Mouse (Mus musculus): ENCODE results near the gene Oser1. TPM values are rescaled to one million over a fixed set of nuclear protein-coding genes. Genes with fewer than 3 reads are reported as not detected.
A peak's percentile ranks its signal among the peaks of the same experiment; 100 is the strongest.
"Not testable (repeated sequence)": the region's sequence is repeated elsewhere in the genome, so short reads cannot be mapped to it uniquely, and the experiment has no call there.

The Oser1 gene
- polyA plus RNA-seq, 1 experiment from 2014 or later, result 82.3 TPM

- peak overlapping the region; percentile 96 for H3K4me2 ChIP-seq (replicated peaks)
- no peaks in the 10 kb centered on the region for H3K27me3 ChIP-seq
- H3K4me3 ChIP-seq, result peak overlapping the region; percentile 98
- ATAC-seq (ENCODE audit: low FRiP score, low read depth), result no peak
- H3K36me3 ChIP-seq, result peaks cover 10% of the 10 kb centered on the region
- no peaks in the 10 kb centered on the region for H3K9me3 ChIP-seq
- peaks cover 27% of the 10 kb centered on the region for H3K4me1 ChIP-seq
- H3K27ac ChIP-seq (replicated peaks), result no peak overlapping the region
- H3K9ac ChIP-seq (replicated peaks), result peak overlapping the region; percentile 92; the same call in 1 of the 2 replicates
Measured at GRCm38 (mm10) chr2:163417830-163418229, 6.7 kb downstream of the Oser1 start.

DNA sequence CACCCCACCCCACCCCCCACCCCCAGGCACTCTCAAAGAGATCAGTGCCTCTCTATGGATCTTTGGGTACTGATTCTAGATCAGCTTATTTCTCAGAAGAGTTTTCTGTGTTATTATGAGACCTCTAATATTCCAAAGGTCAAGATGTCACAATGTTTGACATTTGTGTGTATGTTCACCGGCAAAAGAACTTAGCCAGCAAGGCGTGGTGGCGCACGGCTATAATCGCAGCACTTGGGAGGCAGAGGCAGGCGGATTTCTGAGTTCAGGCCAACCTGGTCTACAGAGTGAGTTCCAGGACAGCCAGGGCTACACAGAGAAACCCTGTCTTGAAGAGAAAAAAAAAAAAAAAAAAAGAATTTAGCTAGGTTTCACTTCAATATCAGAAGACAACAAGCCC, 7.5 kb downstream of the Oser1 start:
- Histone ChIP-seq H3K36me3 (peaks cover 14% of the 10 kb centered on the region), H3K4me2 (replicated peaks) (no peak overlapping the region), H3K9ac (replicated peaks) (no peak overlapping the region), H3K4me3 (no peak overlapping the region), H3K9me3 (no peaks in the 10 kb centered on the region), H3K27ac (replicated peaks) (no peak overlapping the region), H3K27me3 (no peaks in the 10 kb centered on the region), H3K4me1 (peaks cover 27% of the 10 kb centered on the region)
- WGBS, result 98% methylated on average over 6 of the region's 6 CpGs
- no peak for ATAC-seq (ENCODE audit: low FRiP score, low read depth)

DNA sequence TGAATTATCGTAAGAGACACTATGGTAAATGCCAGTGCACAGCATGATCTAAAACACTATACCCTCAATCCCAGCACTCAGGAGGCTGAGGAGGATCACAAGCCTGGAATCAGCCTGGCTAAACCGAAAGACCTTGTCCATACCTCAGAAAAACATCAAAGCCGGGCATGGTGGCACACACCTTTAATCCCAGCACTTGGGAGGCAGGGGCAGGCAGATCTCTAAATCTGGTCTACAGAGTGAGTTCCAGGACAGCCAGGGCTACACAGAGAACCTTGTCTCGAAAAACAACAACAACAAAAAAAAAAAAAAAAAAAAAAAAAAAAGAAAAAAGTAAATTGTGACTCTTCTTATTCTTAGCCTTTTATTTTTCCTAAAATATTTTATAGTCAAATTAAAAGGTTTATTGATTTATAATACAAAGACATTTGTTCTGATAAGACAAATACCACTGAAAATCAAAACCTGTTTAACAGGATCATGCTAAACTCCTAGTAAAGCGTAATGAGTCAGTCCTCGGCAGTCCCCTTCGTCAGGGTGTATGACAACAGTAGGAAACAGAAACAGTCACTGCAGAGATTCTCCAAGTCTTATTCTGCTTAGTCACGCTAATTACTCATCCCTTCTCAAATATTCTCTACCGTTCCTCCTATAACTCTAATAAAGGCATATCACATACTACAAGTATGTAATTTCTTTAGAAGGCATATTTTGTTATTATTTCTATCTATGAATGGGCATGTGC, 11.5 kb downstream of the Oser1 start:
- WGBS, result 95% methylated on average over 9 of the region's 9 CpGs
- H3K4me2 ChIP-seq (replicated peaks), result no peak overlapping the region
- H3K36me3 ChIP-seq, result peaks cover 53% of the 10 kb centered on the region
- no peak for ATAC-seq (ENCODE audit: low FRiP score, low read depth)
- H3K9ac ChIP-seq (replicated peaks), result no peak overlapping the region
- no peak overlapping the region for H3K4me3 ChIP-seq
- peaks cover 8% of the 10 kb centered on the region for H3K4me1 ChIP-seq
- H3K9me3 ChIP-seq, result no peaks in the 10 kb centered on the region
- no peak overlapping the region for H3K27ac ChIP-seq (replicated peaks)
- H3K27me3 ChIP-seq, result no peaks in the 10 kb centered on the region

- H3K9me3 ChIP-seq, result no peaks in the 10 kb centered on the region
- no peaks in the 10 kb centered on the region for H3K27me3 ChIP-seq
- no peak overlapping the region for H3K4me3 ChIP-seq
- no peak overlapping the region for H3K27ac ChIP-seq (replicated peaks)
- H3K36me3 ChIP-seq, result peaks cover 57% of the 10 kb centered on the region
- no peak overlapping the region for H3K4me2 ChIP-seq (replicated peaks)
- WGBS, result 93% methylated on average over 4 of the region's 4 CpGs
- ATAC-seq (ENCODE audit: low FRiP score, low read depth), result no peak
- peaks cover 2% of the 10 kb centered on the region for H3K4me1 ChIP-seq
- no peak overlapping the region for H3K9ac ChIP-seq (replicated peaks)
Measured at GRCm38 (mm10) chr2:163412419-163412818, 12.1 kb downstream of the Oser1 start.

DNA sequence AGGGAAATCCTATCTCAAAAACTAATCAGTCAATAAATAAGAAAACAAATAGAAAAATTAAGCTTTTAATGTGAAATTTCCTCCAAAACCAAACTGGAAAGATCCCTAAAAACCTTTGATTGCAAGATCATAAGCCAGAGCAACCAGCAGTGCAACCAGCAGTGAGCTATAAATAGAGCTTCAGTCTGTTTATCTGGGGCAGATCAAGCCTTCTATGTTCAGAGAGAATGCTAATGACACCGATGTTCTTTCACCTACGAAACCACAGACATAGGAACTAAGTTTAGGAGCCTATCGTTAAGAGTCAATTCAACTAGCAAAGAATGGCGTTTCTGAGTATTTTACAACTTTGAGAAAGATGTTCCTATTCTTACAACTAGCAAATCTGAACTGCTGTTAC, 12.7 kb downstream of the Oser1 start:
- ATAC-seq (ENCODE audit: low FRiP score, low read depth), result no peak
- Histone ChIP-seq H3K4me2 (replicated peaks) (no peak overlapping the region), H3K27ac (replicated peaks) (no peak overlapping the region), H3K9me3 (no peaks in the 10 kb centered on the region), H3K27me3 (no peaks in the 10 kb centered on the region), H3K4me3 (no peak overlapping the region), H3K4me1 (no peaks in the 10 kb centered on the region), H3K36me3 (peaks cover 62% of the 10 kb centered on the region), H3K9ac (replicated peaks) (no peak overlapping the region)
- 96% methylated on average over 4 of the region's 4 CpGs for WGBS

GRCm38 (mm10) chr2:163411344-163411743, 13.2 kb downstream of the Oser1 start:
- not testable (repeated sequence) for H3K4me3 ChIP-seq; H3K27me3 ChIP-seq; H3K9ac ChIP-seq (replicated peaks); H3K4me1 ChIP-seq; H3K9me3 ChIP-seq; H3K27ac ChIP-seq (replicated peaks); ATAC-seq (ENCODE audit: low FRiP score, low read depth); H3K4me2 ChIP-seq (replicated peaks)
- H3K36me3 ChIP-seq, result peaks cover 63% of the 10 kb centered on the region
- 96% methylated on average over 3 of the region's 3 CpGs for WGBS

DNA sequence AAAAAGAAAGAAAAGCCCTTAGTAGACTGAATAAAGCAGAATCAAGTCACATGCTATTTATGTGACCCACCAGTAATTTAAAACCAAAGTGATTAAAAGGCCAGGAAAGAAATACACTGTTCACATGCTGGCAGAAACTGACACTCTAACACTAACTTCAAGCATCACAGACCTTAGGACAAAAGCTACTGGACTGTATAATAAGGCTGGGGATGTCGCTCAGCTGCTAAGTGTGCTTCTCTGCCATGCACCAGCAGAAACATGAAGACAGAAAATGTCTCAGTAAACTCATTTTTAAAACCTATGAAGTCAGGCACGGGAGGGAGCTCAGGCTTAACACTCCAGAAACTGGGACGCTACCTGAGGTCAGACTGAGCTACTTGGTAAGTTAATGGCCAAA, 14.3 kb downstream of the Oser1 start:
- Histone ChIP-seq H3K9me3 (no peaks in the 10 kb centered on the region), H3K36me3 (peaks cover 68% of the 10 kb centered on the region), H3K4me1 (no peaks in the 10 kb centered on the region), H3K9ac (replicated peaks) (no peak overlapping the region), H3K4me2 (replicated peaks) (no peak overlapping the region), H3K27me3 (no peaks in the 10 kb centered on the region), H3K4me3 (no peak overlapping the region), H3K27ac (replicated peaks) (no peak overlapping the region)
- ATAC-seq (ENCODE audit: low FRiP score, low read depth), result no peak
- WGBS, result 93% methylated on average over 3 of the region's 3 CpGs

GRCm38 (mm10) chr2:163404037-163404815, 20.3 kb downstream of the Oser1 start:
- Histone ChIP-seq H3K36me3 (peaks cover 34% of the 10 kb centered on the region), H3K27ac (replicated peaks) (no peak overlapping the region), H3K4me1 (no peaks in the 10 kb centered on the region), H3K27me3 (no peaks in the 10 kb centered on the region), H3K4me3 (no peak overlapping the region), H3K4me2 (replicated peaks) (no peak overlapping the region), H3K9me3 (no peaks in the 10 kb centered on the region), H3K9ac (replicated peaks) (no peak overlapping the region)
- WGBS, result 89% methylated on average over 8 of the region's 8 CpGs
- no peak for ATAC-seq (ENCODE audit: low FRiP score, low read depth)

- H3K4me1 ChIP-seq, result peaks cover 12% of the 10 kb centered on the region
- H3K4me2 ChIP-seq (replicated peaks), result no peak overlapping the region
- no peak overlapping the region for H3K27ac ChIP-seq (replicated peaks)
- 9% methylated on average over 8 of the region's 8 CpGs for WGBS
- no peak overlapping the region for H3K9ac ChIP-seq (replicated peaks)
- 0 out of 2 replicates have a peak, but pooled peaks cover 3% of the 10 kb centered on the region for H3K27me3 ChIP-seq
- no peaks in the 10 kb centered on the region for H3K9me3 ChIP-seq
- peaks cover 11% of the 10 kb centered on the region for H3K36me3 ChIP-seq
- no peak for ATAC-seq (ENCODE audit: low FRiP score, low read depth)
- no peak overlapping the region for H3K4me3 ChIP-seq
Measured at GRCm38 (mm10) chr2:163401221-163401620, 23.3 kb downstream of the Oser1 start.

DNA sequence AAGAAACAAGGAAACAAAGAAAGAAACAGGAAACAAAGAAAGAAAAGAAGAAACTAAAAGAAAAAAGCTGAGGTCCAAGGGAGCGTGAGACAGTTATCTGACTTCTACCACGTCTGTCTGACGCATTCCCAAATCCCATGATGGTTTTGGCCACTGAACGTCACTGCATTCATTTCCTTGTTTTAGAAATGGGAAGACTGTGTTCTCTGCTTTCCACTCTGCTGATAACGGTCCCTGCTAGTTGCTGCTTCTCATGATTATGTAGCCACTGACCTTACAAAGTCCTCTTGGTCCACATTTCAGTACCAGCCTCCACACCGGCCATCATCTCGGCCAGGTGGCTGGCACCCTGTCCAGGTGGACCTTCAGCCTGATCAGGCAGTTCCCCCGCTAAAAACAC, 25.3 kb downstream of the Oser1 start:
- ATAC-seq (ENCODE audit: low FRiP score, low read depth), result no peak
- H3K27ac ChIP-seq (replicated peaks), result no peak overlapping the region
- 0 out of 2 replicates have a peak, but pooled peaks cover 3% of the 10 kb centered on the region for H3K27me3 ChIP-seq
- 86% methylated on average over 8 of the region's 8 CpGs for WGBS
- H3K4me2 ChIP-seq (replicated peaks), result no peak overlapping the region
- peaks cover 12% of the 10 kb centered on the region for H3K4me1 ChIP-seq
- H3K9ac ChIP-seq (replicated peaks), result no peak overlapping the region
- no peaks in the 10 kb centered on the region for H3K36me3 ChIP-seq
- no peak overlapping the region for H3K4me3 ChIP-seq
- no peaks in the 10 kb centered on the region for H3K9me3 ChIP-seq

GRCm38 (mm10) chr2:163398770-163399169, 25.7 kb downstream of the Oser1 start:
- no peak overlapping the region for H3K27ac ChIP-seq (replicated peaks)
- WGBS, result 83% methylated on average over 4 of the region's 4 CpGs
- ATAC-seq (ENCODE audit: low FRiP score, low read depth), result no peak
- 0 out of 2 replicates have a peak, but pooled peaks cover 3% of the 10 kb centered on the region for H3K27me3 ChIP-seq
- no peak overlapping the region for H3K4me2 ChIP-seq (replicated peaks)
- no peaks in the 10 kb centered on the region for H3K36me3 ChIP-seq
- H3K4me3 ChIP-seq, result no peak overlapping the region
- H3K9me3 ChIP-seq, result no peaks in the 10 kb centered on the region
- H3K4me1 ChIP-seq, result peaks cover 12% of the 10 kb centered on the region
- H3K9ac ChIP-seq (replicated peaks), result no peak overlapping the region

GRCm38 (mm10) chr2:163397905-163398304, 26.6 kb downstream of the Oser1 start, which contains the start of gene Jph2:
TSS of gene Jph2 (minus strand) at chr2:163397993.
- Histone ChIP-seq H3K9me3 (no peaks in the 10 kb centered on the region), H3K4me3 (0 out of 2 replicates have a peak within 1 kb of the TSS, but pooled peaks have one; percentile 6), H3K27me3 (0 out of 2 replicates have a peak, but pooled peaks cover 3% of the 10 kb centered on the region), H3K9ac (replicated peaks) (0 out of 2 replicates have a peak within 1 kb of the TSS, but pooled peaks have one; percentile 17), H3K4me1 (peaks cover 12% of the 10 kb centered on the region), H3K4me2 (replicated peaks) (peak within 1 kb of the TSS; percentile 35), H3K27ac (replicated peaks) (no peak within 1 kb of the TSS), H3K36me3 (no peaks in the 10 kb centered on the region)
- no peak for ATAC-seq (ENCODE audit: low FRiP score, low read depth)
- WGBS, result 7% methylated on average over 10 of the region's 10 CpGs
